Mouse (Mus musculus): Measurements from ENCODE around the gene Kri1. TPM values are rescaled to one million over a fixed set of nuclear protein-coding genes. Genes with fewer than 3 reads are reported as not detected.

Kri1 gene
- 10 to 100 TPM; 14.1 to 22.0 TPM for polyA plus RNA-seq (2012; fragmentation: generic; extraction: Trizol)

GRCm38 (mm10) chr9:21287571-21288402 lies at the start of gene Kri1:
Gene Kri1, minus strand, starts transcription at chr9:21287969.

GRCm38 (mm10) chr9:21320619-21321512 lies 33.1 kb upstream of the Kri1 start, which contains the start of gene Slc44a2:
Gene Slc44a2, plus strand, starts transcription at chr9:21320698.

GRCm38 (mm10) chr9:21312134-21312533 lies 24.4 kb upstream of the Kri1 start, which contains the start of gene Ap1m2:
Gene Ap1m2, minus strand, starts transcription at chr9:21312337.

DNA sequence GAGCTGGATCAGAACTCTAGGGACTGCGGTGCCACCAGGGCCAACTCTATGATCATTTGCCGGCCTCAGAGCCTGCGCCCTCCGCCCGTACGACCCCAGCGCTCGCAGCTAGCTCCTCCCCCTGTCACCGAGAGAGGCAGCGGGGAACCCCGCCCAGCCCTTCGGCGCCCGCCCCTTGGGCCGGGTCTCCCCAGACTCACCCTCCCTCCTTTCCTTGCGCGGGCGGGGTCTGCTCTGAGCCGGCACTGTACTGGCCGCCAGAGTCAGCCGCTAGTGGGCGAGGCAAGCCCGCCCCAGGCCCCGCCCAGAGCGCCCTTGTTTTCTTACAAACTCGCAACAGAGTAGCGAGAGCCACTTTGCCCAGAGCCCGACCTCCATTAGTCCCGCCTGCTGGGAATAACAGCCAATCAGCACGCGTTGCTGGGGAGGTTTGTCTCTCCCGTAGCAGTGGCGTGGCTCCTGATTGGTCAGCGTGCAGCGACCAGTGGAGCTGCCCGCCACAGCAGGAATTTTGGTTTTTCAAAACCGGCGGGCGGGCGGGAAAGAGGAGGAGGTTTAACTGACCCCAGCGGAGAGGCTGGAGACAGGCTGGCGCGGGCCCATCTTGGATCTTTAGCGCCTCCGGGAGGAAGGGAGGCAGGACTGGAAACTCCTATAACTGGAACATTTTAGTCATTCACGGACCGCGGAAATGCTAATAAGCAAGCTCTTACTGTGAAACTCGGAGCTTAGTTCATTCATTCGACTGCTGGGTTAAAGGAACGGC lies 3.4 kb upstream of the Kri1 start, which contains the start of gene Cdkn2d:
Gene Cdkn2d (minus strand): TSS at position 386 of the 766 bp plus-strand sequence.

GRCm38 (mm10) chr9:21265000-21265561 lies 22.7 kb downstream of the Kri1 start, which contains the start of gene Atg4d:
Gene Atg4d, plus strand, starts transcription at chr9:21265293.

DNA sequence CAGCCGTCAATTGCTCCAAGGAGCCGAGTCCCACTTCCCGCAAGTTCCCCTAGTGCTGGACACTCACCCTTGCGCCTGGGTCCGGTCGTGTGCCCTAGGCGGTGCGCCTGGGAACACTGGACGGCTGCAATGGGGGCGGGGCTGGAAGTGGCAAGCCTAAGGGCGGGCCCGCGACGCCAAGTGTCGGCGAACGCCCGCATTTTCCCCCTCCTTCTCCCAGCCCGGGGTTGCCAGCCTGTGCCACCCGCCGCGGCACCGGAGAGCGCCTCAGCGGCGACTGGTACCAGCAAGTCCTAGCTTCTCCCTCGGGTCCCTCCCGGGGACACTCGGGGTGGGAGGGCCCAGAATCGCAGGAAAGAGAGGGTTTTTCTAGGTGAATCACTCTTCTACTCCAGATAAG lies 39.4 kb downstream of the Kri1 start, which contains the start of gene S1pr5:
Gene S1pr5 (minus strand): TSS at position 118 of the 400 bp plus-strand sequence.

GRCm38 (mm10) chr9:21238733-21239464 lies 48.9 kb downstream of the Kri1 start, which contains the start of gene Keap1:
Gene Keap1, minus strand, starts transcription at chr9:21239361.

Other genes with a start within 250 kb of the Kri1 start
- under 1 TPM in 1 of 2 experiments, not detected in 1; 0.57 TPM for gene Zglp1, start 220.9 kb downstream of the Kri1 start, polyA plus RNA-seq (2012; fragmentation: generic; extraction: Trizol)
- gene Gm49373, start 214.9 kb downstream of the Kri1 start, polyA plus RNA-seq (2012; fragmentation: generic; extraction: Trizol) = under 1 TPM; 0.52 to 0.88 TPM
- 10 to 100 TPM; 58.9 to 94.5 TPM for gene Fdx1l, start 214.4 kb downstream of the Kri1 start, polyA plus RNA-seq (2012; fragmentation: generic; extraction: Trizol)
- 1 to 10 TPM in 1 of 2 experiments, under 1 TPM in 1; 0.99 to 1.5 TPM for gene Gm38431, start 196.0 kb downstream of the Kri1 start, polyA plus RNA-seq (2012; fragmentation: generic; extraction: Trizol)
- 10 to 100 TPM; 46.3 to 49.8 TPM for gene Raver1, start 196.0 kb downstream of the Kri1 start, polyA plus RNA-seq (2012; fragmentation: generic; extraction: Trizol)
- gene Tyk2, start 156.7 kb downstream of the Kri1 start, polyA plus RNA-seq (2012; fragmentation: generic; extraction: Trizol) = 10 to 100 TPM in 1 of 2 experiments, 1 to 10 TPM in 1; 5.3 to 10.9 TPM
- gene Cdc37, start 138.0 kb downstream of the Kri1 start, polyA plus RNA-seq (2012; fragmentation: generic; extraction: Trizol) = 100 to 1,000 TPM; 230 to 298 TPM
- 10 to 100 TPM in 1 of 2 experiments, 1 to 10 TPM in 1; 4.1 to 10.6 TPM for gene Pde4a, start 122.3 kb downstream of the Kri1 start, polyA plus RNA-seq (2012; fragmentation: generic; extraction: Trizol)
- 10 to 100 TPM; 29.4 to 56.7 TPM for gene Keap1, start 48.6 kb downstream of the Kri1 start, polyA plus RNA-seq (2012; fragmentation: generic; extraction: Trizol)
- under 1 TPM in 1 of 2 experiments, not detected in 1; 0.07 TPM for gene S1pr5, start 39.5 kb downstream of the Kri1 start, polyA plus RNA-seq (2012; fragmentation: generic; extraction: Trizol)
- gene Atg4d, start 22.7 kb downstream of the Kri1 start, polyA plus RNA-seq (2012; fragmentation: generic; extraction: Trizol) = 10 to 100 TPM; 18.7 to 19.6 TPM
- 10 to 100 TPM; 21.1 to 59.7 TPM for gene Cdkn2d, start 3.4 kb upstream of the Kri1 start, polyA plus RNA-seq (2012; fragmentation: generic; extraction: Trizol)
- gene Ap1m2, start 24.4 kb upstream of the Kri1 start, polyA plus RNA-seq (2012; fragmentation: generic; extraction: Trizol) = under 1 TPM in 1 of 2 experiments, not detected in 1; 0.06 TPM
- 10 to 100 TPM; 11.5 to 67.6 TPM for gene Slc44a2, start 32.7 kb upstream of the Kri1 start, polyA plus RNA-seq (2012; fragmentation: generic; extraction: Trizol)
- 10 to 100 TPM; 12.3 to 78.0 TPM for gene Ilf3, start 79.9 kb upstream of the Kri1 start, polyA plus RNA-seq (2012; fragmentation: generic; extraction: Trizol)
- 10 to 100 TPM; 25.1 to 35.0 TPM for gene Qtrt1, start 123.9 kb upstream of the Kri1 start, polyA plus RNA-seq (2012; fragmentation: generic; extraction: Trizol)
- gene Dnm2, start 136.9 kb upstream of the Kri1 start, polyA plus RNA-seq (2012; fragmentation: generic; extraction: Trizol) = 10 to 100 TPM; 31.7 to 76.8 TPM
- gene Tmed1, start 222.3 kb upstream of the Kri1 start, polyA plus RNA-seq (2012; fragmentation: generic; extraction: Trizol) = 100 to 1,000 TPM in 1 of 2 experiments, 10 to 100 TPM in 1; 72.9 to 105 TPM
- 1 to 10 TPM in 1 of 2 experiments, under 1 TPM in 1; 0.15 to 1.4 TPM for gene AB124611, start 238.2 kb upstream of the Kri1 start, polyA plus RNA-seq (2012; fragmentation: generic; extraction: Trizol)